Mouse (Mus musculus): ENCODE results near the gene Spint2. TPM values are rescaled to one million over a fixed set of nuclear protein-coding genes. Genes with fewer than 3 reads are reported as not detected.

Gene Spint2
- polyA plus RNA-seq, 1 experiment from 2014 or later, result 27.0 TPM

DNA sequence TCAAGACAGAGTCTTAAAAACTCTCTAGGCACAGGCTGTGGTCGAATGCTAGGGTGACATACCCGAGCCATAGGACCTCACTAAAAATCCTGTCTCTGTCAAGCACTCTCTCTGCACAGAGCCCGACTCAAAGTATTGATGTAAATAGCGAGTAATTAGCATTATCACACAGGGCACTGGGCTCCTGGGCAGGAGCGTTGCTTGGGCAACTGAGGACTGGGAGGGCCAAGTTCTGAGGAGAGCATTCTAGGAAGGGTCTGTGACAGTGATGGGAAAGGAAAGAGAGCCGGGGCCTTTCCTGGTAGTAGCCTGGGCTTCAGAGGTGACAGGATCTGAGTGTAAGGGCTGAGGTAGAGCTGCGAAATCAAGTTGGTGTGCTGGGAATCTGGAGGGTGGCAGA, 24.4 kb upstream of the Spint2 start:
- peaks cover 36% of the 10 kb centered on the region for H3K4me1 ChIP-seq (ENCODE audit: control insufficient read depth, insufficient read depth, low read length)
- WGBS, result 25% methylated on average over 7 of the region's 7 CpGs
- H3K36me3 ChIP-seq (ENCODE audit: control insufficient read depth, insufficient read depth, low read length), result no peaks in the 10 kb centered on the region
- H3K9ac ChIP-seq (ENCODE audit: low read length), result no peak overlapping the region
- H3K4me3 ChIP-seq (ENCODE audit: low read depth, low read length), result no peak overlapping the region
- H3K27me3 ChIP-seq (ENCODE audit: control insufficient read depth, insufficient read depth, low read length), result no peaks in the 10 kb centered on the region
- DNase-seq (ENCODE audit: low spot score) (peak; percentile 27), ATAC-seq (ENCODE audit: insufficient read depth, low FRiP score, low TSS enrichment) (no peak)
- H3K9me3 ChIP-seq (ENCODE audit: control insufficient read depth, low read length), result no peaks in the 10 kb centered on the region
- no peak overlapping the region for H3K27ac ChIP-seq (ENCODE audit: low read depth, low read length)
- peak overlapping the region; percentile 19; the same call in 1 of the 2 replicates for H3K4me2 ChIP-seq (ENCODE audit: low read depth)

GRCm38 (mm10) chr7:29305263-29305988, 23.7 kb upstream of the Spint2 start:
- DNase-seq (ENCODE audit: low spot score), result peak; percentile 33
- Histone ChIP-seq H3K36me3 (ENCODE audit: control insufficient read depth, insufficient read depth, low read length) (no peaks in the 10 kb centered on the region), H3K4me2 (ENCODE audit: low read depth) (peak overlapping the region; percentile 95), H3K27me3 (ENCODE audit: control insufficient read depth, insufficient read depth, low read length) (no peaks in the 10 kb centered on the region), H3K4me1 (ENCODE audit: control insufficient read depth, insufficient read depth, low read length) (peaks cover 36% of the 10 kb centered on the region), H3K9ac (ENCODE audit: low read length) (peak overlapping the region; percentile 79), H3K4me3 (ENCODE audit: low read depth, low read length) (peak overlapping the region; percentile 74), H3K27ac (ENCODE audit: low read depth, low read length) (peak overlapping the region; percentile 63), H3K9me3 (ENCODE audit: control insufficient read depth, low read length) (no peaks in the 10 kb centered on the region)
- 15% methylated on average over 9 of the region's 9 CpGs for WGBS
- no peak for ATAC-seq (ENCODE audit: insufficient read depth, low FRiP score, low TSS enrichment)

DNA sequence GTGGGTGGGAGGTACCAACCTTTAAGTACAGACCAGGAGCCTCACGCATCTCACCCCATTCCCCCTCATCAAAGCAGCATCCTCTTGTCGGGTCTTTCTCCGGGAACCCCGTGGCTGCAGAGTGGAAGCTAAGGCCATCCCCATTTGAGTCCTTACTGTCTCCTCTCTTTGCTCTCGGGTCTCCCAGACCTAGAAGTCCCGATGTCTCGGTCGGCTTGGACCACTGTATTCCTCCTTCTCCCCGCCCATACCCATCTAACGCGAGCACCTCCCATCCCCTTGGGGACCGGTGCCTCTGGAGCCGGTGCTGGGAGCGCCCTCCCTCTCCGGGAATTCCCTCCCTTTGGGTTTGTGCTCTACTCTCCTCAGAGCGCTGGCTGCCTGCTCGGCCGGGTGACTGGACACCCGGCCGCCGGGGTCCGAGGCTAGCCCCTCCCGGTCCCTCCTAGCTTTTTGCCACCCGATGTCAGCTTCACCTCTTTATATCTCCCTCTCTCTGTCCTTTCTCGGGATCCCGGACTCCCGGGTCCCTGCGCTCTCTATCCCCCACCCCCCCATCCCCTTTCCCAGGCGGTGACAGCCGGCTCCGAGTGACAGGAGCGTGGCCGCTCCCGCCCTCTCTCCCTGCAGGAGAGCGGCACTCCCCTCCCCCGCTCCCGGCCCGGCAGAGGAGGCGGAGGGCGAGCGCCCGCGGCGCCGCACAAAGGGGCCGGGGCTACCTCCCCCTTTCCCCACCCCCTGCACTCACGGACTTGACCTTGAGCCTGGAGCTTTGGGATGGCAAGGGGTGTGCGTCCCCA, 23.0 kb upstream of the Spint2 start:
- peak overlapping the region; percentile 95 for H3K4me2 ChIP-seq (ENCODE audit: low read depth)
- H3K36me3 ChIP-seq (ENCODE audit: control insufficient read depth, insufficient read depth, low read length), result no peaks in the 10 kb centered on the region
- H3K9ac ChIP-seq (ENCODE audit: low read length), result peak overlapping the region; percentile 79
- no peaks in the 10 kb centered on the region for H3K27me3 ChIP-seq (ENCODE audit: control insufficient read depth, insufficient read depth, low read length)
- 1% methylated on average over 39 of the region's 48 CpGs for WGBS
- ATAC-seq (ENCODE audit: insufficient read depth, low FRiP score, low TSS enrichment), result 0 out of 2 replicates have a peak, but pooled peaks have one; percentile 3
- H3K4me3 ChIP-seq (ENCODE audit: low read depth, low read length), result peak overlapping the region; percentile 74
- peak overlapping the region; percentile 63 for H3K27ac ChIP-seq (ENCODE audit: low read depth, low read length)
- H3K9me3 ChIP-seq (ENCODE audit: control insufficient read depth, low read length), result no peaks in the 10 kb centered on the region
- peak; percentile 77 for DNase-seq (ENCODE audit: low spot score)
- peaks cover 34% of the 10 kb centered on the region for H3K4me1 ChIP-seq (ENCODE audit: control insufficient read depth, insufficient read depth, low read length)

- DNase-seq (ENCODE audit: low spot score) (peak; percentile 93), ATAC-seq (ENCODE audit: insufficient read depth, low FRiP score, low TSS enrichment) (peak; percentile 76)
- under 1% methylated on average over 43 of the region's 67 CpGs for WGBS
- Histone ChIP-seq H3K9ac (ENCODE audit: low read length) (peak within 1 kb of the TSS; percentile 79), H3K27ac (ENCODE audit: low read depth, low read length) (peak within 1 kb of the TSS; percentile 63), H3K4me3 (ENCODE audit: low read depth, low read length) (peak within 1 kb of the TSS; percentile 74), H3K4me1 (ENCODE audit: control insufficient read depth, insufficient read depth, low read length) (peaks cover 26% of the 10 kb centered on the region), H3K36me3 (ENCODE audit: control insufficient read depth, insufficient read depth, low read length) (no peaks in the 10 kb centered on the region), H3K9me3 (ENCODE audit: control insufficient read depth, low read length) (no peaks in the 10 kb centered on the region), H3K27me3 (ENCODE audit: control insufficient read depth, insufficient read depth, low read length) (no peaks in the 10 kb centered on the region), H3K4me2 (ENCODE audit: low read depth) (peak within 1 kb of the TSS; percentile 95)
Measured at GRCm38 (mm10) chr7:29303738-29304462, 22.2 kb upstream of the Spint2 start, which contains the start of gene Dpf1. Gene Dpf1 (plus strand): TSS chr7:29303951.

DNA sequence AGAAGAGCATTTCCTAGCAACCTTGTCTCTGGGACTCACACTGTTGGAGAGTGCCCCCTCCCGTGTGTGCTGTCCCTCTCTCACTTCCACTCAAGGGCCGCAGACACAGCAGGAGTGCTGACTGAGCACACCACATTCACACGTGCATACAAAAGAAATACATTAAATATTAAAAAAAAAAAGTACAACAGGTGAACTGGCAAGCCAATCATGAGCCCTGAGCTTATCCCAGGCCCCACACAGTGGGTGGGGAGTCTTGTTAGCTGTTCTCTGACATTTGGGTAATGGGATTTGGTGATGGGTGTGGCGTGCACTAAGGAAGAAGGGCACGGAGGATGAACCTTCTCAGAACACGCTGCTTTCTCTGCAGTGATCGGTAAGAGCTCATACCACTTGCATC, 20.9 kb upstream of the Spint2 start:
- H3K4me2 ChIP-seq (ENCODE audit: low read depth), result no peak overlapping the region
- H3K9me3 ChIP-seq (ENCODE audit: control insufficient read depth, low read length), result no peaks in the 10 kb centered on the region
- H3K4me3 ChIP-seq (ENCODE audit: low read depth, low read length), result no peak overlapping the region
- H3K27me3 ChIP-seq (ENCODE audit: control insufficient read depth, insufficient read depth, low read length), result no peaks in the 10 kb centered on the region
- DNase-seq (ENCODE audit: low spot score) (no peak), ATAC-seq (ENCODE audit: insufficient read depth, low FRiP score, low TSS enrichment) (no peak)
- H3K9ac ChIP-seq (ENCODE audit: low read length), result no peak overlapping the region
- peaks cover 26% of the 10 kb centered on the region for H3K4me1 ChIP-seq (ENCODE audit: control insufficient read depth, insufficient read depth, low read length)
- H3K36me3 ChIP-seq (ENCODE audit: control insufficient read depth, insufficient read depth, low read length), result no peaks in the 10 kb centered on the region
- WGBS, result 69% methylated on average over 7 of the region's 7 CpGs
- no peak overlapping the region for H3K27ac ChIP-seq (ENCODE audit: low read depth, low read length)

DNA sequence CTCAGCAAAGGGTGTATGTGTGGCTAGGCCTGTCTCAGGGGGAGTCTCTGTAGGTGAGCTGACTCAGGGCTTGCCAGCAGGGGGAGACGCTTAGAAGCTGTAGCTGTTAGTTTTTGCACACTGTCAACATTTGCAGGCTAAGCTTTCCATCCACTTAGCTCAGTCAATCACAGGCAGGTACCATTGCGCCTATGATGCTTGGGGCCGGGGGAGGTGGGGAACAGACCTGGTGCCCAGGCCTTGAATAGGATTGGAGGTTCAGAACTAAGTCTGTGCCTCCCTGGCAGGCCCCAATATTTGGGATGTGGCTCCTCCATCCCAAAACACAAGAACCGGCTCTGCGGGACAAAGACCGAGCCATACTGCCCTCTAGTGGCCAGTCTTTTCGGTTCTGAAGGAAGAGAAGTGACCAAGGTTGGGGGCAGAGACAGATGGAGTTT, 19.4 kb upstream of the Spint2 start:
- no peak for ATAC-seq (ENCODE audit: insufficient read depth, low FRiP score, low TSS enrichment)
- no peak overlapping the region for H3K27ac ChIP-seq (ENCODE audit: low read depth, low read length)
- WGBS, result 2% methylated on average over 7 of the region's 7 CpGs

DNA sequence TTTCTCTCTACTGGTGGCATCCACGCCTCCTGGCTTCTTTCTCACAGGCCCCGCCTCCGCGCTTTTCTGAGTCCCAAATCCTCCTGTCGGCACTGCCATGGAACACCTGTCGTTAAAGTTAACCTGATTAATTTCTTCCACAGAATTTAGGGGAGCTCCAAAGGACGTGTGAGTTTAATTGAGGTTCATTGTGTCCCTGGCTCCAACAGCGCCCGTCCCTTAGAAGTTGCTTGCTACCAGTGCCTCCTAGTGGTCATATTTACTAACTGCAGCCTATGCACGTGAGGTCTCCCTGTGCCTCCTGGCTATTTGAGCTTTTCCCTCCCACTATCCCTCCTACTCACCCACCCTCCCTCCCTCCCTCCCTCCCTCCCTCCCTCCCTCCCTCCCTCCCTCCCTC, 15.3 kb upstream of the Spint2 start:
- Histone ChIP-seq H3K4me1 (ENCODE audit: control insufficient read depth, insufficient read depth, low read length) (peaks cover 21% of the 10 kb centered on the region), H3K4me3 (ENCODE audit: low read depth, low read length) (no peak overlapping the region), H3K27ac (ENCODE audit: low read depth, low read length) (no peak overlapping the region), H3K9ac (ENCODE audit: low read length) (no peak overlapping the region), H3K27me3 (ENCODE audit: control insufficient read depth, insufficient read depth, low read length) (no peaks in the 10 kb centered on the region), H3K9me3 (ENCODE audit: control insufficient read depth, low read length) (no peaks in the 10 kb centered on the region), H3K36me3 (ENCODE audit: control insufficient read depth, insufficient read depth, low read length) (no peaks in the 10 kb centered on the region), H3K4me2 (ENCODE audit: low read depth) (no peak overlapping the region)
- WGBS, result 12% methylated on average over 10 of the region's 10 CpGs
- no peak for ATAC-seq (ENCODE audit: insufficient read depth, low FRiP score, low TSS enrichment)
- DNase-seq (ENCODE audit: low spot score), result peak; percentile 57

More for the DNA sequence above, 19.4 kb upstream of the Spint2 start:
- no peaks in the 10 kb centered on the region for H3K36me3 ChIP-seq (ENCODE audit: control insufficient read depth, insufficient read depth, low read length)
- H3K9me3 ChIP-seq (ENCODE audit: control insufficient read depth, low read length), result no peaks in the 10 kb centered on the region
- peak; percentile 80 for DNase-seq (ENCODE audit: low spot score)
- H3K4me1 ChIP-seq (ENCODE audit: control insufficient read depth, insufficient read depth, low read length), result peaks cover 15% of the 10 kb centered on the region
- H3K27me3 ChIP-seq (ENCODE audit: control insufficient read depth, insufficient read depth, low read length), result no peaks in the 10 kb centered on the region
- H3K4me3 ChIP-seq (ENCODE audit: low read depth, low read length), result no peak overlapping the region
- H3K4me2 ChIP-seq (ENCODE audit: low read depth), result no peak overlapping the region; the same call in 1 of the 2 replicates
- H3K9ac ChIP-seq (ENCODE audit: low read length), result peak overlapping the region; percentile 26; the same call in 1 of the 2 replicates

- Histone ChIP-seq H3K36me3 (ENCODE audit: control insufficient read depth, insufficient read depth, low read length) (no peaks in the 10 kb centered on the region), H3K27ac (ENCODE audit: low read depth, low read length) (no peak overlapping the region), H3K4me2 (ENCODE audit: low read depth) (no peak overlapping the region), H3K9ac (ENCODE audit: low read length) (no peak overlapping the region), H3K4me3 (ENCODE audit: low read depth, low read length) (no peak overlapping the region), H3K4me1 (ENCODE audit: control insufficient read depth, insufficient read depth, low read length) (peaks cover 29% of the 10 kb centered on the region), H3K27me3 (ENCODE audit: control insufficient read depth, insufficient read depth, low read length) (no peaks in the 10 kb centered on the region), H3K9me3 (ENCODE audit: control insufficient read depth, low read length) (no peaks in the 10 kb centered on the region)
- WGBS, result 85% methylated on average over 24 of the region's 24 CpGs
- no peak for ATAC-seq (ENCODE audit: insufficient read depth, low FRiP score, low TSS enrichment)
- no peak for DNase-seq (ENCODE audit: low spot score)
Measured at GRCm38 (mm10) chr7:29295861-29296647, 14.3 kb upstream of the Spint2 start.
